Mouse (Mus musculus): ENCODE data around the gene Ptch2.

Gene Ptch2

GRCm38 (mm10) chr4:117095551-117096452, at the start of gene Ptch2:
TSS of gene Ptch2 (plus strand) at chr4:117096075.
- DNase-seq, result no peak

DNA sequence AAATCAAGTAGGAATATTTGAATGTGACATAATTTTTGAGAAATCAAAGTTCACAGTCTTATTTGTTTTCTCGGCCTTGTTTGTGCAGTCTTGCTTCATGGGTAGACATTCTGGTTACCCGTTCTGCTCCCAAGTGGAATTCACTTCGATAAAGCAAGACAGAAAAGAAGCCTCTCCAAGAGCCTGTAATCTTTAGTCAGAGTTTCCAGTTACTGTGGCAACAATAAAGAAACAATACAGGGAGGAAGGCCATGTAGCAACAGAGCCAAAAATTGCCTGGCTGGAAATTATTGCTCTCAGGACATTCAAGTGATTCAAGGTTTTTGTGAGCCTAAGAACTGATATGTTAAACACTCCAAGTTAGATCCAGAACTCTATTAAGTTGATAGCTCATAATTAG, 47.0 kb upstream of the Ptch2 start:
- DNase-seq, result no peak

DNA sequence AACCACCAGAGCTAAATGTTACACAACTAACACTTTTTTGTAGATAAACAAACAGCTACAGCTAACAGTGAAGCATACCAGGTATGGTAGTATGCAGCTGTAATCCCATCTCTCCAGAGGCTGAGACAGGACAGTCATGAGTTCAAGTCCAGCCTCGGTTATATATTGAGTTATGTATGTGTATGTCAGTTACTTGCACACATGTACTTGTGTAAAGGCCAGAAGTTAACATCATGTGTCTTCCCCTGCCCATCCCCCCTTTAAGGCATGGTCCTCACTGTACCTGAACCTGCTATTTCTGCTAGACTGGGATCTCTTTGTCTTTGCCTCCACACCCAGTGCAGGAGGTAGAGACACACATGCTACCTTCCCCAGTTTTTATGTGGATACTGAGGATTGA, 46.4 kb upstream of the Ptch2 start:
- no peak for DNase-seq

- no peak for DNase-seq
Observed at GRCm38 (mm10) chr4:117052626-117053025, 43.2 kb upstream of the Ptch2 start.

- DNase-seq, result no peak
Observed at GRCm38 (mm10) chr4:117053956-117054355, 41.9 kb upstream of the Ptch2 start.

DNA sequence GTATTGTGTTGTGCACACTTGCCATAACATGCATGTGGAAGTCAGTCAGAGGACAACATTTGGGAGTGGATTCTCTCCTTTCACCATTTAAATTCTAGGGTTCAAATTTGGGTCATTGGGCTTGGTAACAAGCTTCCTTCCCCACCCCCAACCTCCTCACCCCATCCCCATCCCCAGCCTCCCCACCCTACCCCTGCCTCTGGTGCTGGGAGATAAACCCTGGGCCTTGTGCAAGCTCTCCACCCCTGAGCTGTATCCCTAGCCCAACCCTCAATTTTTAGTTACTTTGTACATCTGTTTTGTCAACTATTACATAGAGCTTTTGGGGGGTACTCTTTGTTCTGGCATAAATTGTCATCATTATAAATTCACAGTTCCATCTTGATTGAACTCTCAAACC, 39.8 kb upstream of the Ptch2 start:
- no peak for DNase-seq

DNA sequence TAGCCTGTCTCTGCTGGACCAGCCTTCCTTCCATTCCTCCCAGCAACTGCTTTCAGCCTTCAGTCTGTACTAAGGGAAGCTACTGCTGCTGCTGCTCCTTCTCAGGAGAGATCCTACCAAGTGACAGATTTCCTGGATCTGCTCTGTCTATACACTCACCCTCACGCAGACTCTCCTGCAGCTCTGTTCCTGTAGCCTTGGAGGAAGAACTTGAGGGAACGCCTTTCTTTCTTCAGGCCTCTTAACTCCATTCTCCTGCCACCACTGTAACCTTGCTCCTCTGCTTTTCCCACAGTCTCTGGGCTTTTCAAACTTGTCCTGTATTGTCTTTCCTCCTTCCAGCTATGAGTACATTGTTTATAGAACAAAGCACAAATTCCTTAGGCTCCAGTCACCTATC, 39.4 kb upstream of the Ptch2 start:
- no peak for DNase-seq

DNA sequence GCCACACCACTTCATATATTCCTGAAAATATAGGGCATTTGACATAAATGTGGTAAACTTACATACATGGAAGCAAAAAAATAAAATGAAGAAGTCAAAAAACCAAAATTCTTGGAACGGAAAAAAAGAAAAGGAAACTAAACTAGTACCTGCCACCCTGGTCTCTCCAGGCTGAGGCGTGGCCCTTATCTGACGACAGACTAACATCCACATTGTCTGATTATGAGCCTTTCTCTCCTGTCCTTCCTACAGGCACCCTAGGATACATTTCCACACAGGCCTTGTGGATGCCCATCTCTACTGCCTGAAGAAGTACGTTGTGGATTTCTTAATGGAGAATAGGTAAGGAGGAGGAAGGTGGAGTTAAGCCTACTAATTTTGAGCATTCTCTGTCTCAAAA, 37.4 kb upstream of the Ptch2 start:
- DNase-seq, result no peak

DNA sequence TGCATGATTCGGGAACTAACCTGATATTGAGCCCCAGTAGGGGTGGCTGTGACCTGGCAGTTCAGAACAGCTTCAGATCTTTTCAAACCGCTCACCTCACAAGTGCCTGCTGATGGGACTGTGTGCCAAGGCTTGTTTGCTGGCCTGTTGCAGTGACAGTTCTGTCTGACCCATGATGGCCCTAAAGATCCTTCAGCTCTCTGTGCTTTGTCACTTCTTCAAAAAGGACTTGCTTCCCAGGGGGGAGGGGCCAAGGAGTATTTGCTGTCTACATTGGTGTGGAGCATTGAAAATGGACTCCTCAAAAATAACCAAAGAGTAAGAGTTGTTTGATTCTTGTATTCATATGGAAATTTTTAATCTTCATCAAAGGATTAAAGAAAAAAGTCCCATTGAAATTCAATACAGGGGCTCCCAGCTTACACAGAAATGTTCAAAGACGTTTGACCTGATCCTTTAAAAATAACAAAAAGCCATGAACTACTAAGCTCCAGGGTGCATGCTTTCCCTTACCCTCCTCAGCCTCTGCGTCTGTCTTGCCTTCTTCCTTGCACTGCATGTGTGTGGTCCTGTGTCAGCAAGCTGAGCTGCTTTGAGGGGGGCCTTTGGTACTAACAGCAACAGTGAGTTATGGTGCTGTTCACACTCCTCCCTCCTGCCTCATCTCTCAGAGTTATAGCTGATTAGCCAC, 33.0 kb upstream of the Ptch2 start:
- no peak for DNase-seq

GRCm38 (mm10) chr4:117068035-117068434, 27.8 kb upstream of the Ptch2 start:
- DNase-seq, result no peak

DNA sequence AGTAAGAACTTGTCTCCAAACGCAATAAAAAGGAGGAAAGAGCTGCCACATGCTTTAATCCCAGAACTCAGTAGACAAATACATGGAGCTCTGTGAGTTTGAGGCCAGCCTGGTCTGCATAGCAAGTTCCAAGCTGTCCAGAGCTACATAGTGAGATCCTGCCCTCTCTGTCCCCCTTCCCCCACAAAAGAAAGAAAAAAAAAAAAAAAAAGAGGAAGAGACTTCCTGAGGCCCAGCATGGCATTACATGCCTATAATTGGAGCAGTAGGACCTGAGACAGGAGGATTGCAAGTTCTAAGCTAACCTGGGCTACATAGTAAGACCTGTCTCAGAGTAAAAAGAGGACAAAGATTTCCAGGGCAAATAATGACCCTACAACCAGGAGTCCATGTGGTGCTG, 26.2 kb upstream of the Ptch2 start:
- DNase-seq, result no peak

GRCm38 (mm10) chr4:117070624-117071023, 25.3 kb upstream of the Ptch2 start:
- no peak for DNase-seq

DNA sequence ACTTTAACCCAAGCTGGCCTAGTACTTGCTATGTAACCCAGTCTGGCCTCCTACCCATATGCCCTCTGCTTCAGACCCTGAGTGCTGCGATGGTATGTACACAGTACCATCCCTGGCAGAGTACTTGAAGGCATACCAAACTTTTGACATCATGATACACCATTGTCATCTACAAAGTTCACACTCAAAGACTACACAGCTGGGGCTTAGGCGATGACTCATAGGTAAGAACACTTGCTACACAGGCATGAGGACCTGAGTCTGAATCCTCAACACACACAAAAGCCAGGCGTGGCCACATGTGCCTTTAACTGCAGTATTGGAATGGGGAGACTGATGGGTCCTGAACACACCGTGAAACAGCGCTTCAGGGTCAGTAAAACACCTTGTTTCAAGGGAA, 24.7 kb upstream of the Ptch2 start:
- DNase-seq, result no peak

DNA sequence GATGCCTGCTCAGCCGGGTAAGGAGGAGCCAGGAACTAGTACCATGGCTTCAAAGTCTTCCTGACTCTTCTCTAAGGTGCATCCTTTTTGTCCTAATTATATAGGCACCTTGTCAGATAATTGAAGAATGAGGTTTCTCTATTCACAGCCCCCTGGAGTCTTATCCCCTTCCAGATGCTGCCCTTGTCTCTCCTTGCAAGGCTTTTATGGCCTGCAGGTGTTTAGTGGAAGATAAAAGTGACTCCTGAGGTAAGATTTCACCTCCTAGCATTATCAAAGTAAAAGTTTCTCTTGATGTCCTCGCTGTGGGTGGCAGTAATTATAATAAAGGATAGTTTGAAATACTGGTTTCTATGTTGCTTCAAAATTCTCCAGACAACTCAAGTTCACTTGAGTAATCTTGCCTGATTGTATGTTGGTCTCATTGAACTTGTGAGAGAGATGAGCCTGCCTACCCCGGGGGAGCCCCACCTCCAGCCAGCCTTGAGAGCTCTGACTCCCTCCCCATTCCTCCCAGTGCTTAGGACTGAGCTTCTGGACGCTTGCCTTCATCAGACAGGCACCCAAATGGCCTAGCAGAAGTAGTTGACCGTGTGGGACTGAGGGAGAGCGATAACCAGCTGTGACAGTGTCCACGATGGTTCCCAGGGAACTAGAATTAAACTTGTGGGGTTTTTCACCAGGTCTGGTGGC, 7.8 kb upstream of the Ptch2 start:
- no peak for DNase-seq

DNA sequence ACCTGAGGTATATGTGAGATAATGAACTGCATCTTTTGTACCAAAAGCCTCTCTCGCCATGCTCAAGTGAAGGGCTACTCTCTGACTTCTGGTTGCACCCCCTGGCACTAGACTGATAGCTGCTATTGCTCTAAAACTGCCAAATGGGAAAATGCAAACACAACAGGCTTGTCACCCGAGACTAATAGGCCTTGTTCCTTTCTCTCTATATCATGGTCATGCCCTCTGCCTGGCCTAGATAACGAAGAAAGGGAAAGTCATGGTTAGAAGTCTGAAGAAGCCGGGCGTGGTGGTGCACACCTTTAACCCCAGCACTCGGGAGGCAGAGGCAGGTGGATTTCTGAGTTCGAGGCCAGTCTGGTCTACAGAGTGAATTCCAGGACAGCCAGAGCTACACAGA, 5.3 kb upstream of the Ptch2 start:
- no peak for DNase-seq

GRCm38 (mm10) chr4:117094626-117095361, 1.1 kb upstream of the Ptch2 start:
- no peak for DNase-seq

DNA sequence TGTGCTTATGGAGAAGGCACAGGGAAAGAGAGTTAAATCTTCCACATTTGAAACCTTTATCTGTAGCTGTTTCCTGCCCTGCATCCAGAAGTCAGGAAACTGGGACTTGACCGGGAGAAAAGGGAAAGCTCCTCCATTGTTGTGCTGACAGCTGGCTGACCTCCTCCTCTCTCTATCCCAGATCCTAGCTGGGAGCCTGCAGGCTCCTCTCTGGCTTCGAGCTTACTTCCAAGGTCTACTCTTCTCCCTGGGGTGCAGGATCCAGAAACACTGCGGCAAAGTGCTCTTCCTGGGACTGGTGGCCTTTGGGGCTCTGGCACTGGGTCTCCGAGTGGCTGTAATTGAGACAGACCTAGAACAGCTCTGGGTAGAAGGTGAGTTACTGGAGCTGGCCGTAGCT, 791 bp downstream of the Ptch2 start:
- no peak for DNase-seq

DNA sequence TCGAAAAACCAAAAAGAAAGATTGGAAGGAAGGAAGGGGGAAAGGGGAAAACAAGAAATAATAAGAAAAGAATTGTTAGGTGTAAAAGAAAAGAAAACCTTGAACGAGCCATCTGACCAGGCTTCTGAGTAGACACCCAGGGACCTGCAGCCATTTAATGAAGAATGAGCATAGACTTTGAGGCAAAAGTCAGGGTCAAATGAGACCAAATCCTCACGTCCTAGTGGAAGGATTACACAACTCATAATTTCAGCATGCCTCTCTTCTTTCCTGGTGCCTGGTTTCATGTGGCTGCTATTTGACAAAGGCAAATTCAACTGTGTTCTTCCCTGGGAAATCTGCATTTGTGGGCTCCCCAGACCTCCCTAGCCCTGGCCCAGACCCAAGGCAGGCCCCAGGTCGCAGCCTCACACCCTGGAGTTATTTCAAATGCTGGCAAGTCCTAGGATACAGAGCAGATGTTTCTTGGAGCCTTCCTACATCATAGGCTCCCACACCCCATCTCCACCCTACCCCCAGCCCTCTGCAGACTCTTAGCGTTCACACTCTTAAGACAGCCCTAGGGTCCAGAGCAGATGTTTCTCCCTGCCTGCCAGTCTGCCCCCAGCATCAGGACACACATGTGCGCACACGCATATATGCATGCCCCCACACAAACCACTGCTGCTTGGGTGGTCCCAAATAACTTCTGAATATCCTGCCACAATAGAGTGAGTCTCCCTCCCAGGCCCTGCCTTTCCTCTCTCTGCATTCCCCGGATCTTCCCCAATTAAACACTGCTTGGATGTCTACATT, 2.3 kb downstream of the Ptch2 start:
- no peak for DNase-seq

DNA sequence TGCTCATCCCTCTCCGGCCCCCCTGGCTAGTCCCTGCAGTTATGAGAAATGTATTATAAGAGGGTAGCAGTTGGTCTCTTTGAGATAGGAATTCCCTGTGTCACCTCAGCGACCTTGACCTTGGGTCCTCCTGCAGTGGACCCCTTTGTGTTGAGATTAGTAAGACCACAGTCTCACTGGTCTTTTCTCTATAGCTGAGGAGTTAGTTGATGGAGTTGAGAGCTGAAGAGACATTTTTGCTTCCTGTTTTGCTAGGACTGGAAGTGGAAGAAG, 2.8 kb downstream of the Ptch2 start:
- DNase-seq, result no peak

GRCm38 (mm10) chr4:117100036-117100435, 4.2 kb downstream of the Ptch2 start:
- no peak for DNase-seq

GRCm38 (mm10) chr4:117101218-117101617, 5.3 kb downstream of the Ptch2 start:
- no peak for DNase-seq

DNA sequence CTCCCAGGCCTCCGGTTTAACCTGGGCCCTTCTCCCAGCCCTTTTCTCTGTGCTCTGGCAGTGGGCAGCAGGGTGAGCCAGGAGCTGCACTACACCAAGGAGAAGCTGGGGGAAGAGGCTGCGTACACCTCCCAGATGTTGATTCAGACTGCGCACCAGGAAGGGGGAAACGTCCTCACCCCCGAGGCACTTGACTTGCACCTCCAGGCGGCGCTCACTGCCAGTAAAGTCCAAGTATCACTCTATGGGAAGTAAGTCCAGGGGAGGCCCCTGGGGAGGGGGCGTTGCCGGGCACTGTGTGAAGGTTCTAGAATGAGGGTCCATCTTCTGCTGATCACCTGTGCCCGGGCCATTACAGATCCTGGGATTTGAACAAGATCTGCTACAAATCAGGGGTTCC, 8.8 kb downstream of the Ptch2 start:
- DNase-seq, result no peak

Data from spleen, adult 18-20 months (tissue).